Mouse (Mus musculus) T-cell, adult 66 days (primary cell): ENCODE data around the gene Lnp1. TPM values are rescaled to one million over a fixed set of nuclear protein-coding genes. Genes with fewer than 3 reads are reported as not detected.

ENCODE experiments used
- total RNA-seq, 2 experiments: library from RNA; stranded (reverse); gene quantifications; 3 replicates in 1 of 2; 4 replicates in 1 of 2; pipeline ENCODE4 v1.2.4; 2023

Gene Lnp1
- not detected for total RNA-seq

GRCm38 (mm10) chr16:56928023-56928422 is at the start of gene Lnp1:
Lnp1 (minus strand) TSS chr16:56928061.

GRCm38 (mm10) chr16:56885824-56886615 is 41.8 kb downstream of the Lnp1 start, which contains the start of gene Tmem45a:
Tmem45a (minus strand) TSS chr16:56886166.

Other genes with a start within 250 kb of the Lnp1 start
- 10 to 100 TPM; 29.1 to 35.3 TPM for gene Tfg, start 210.6 kb downstream of the Lnp1 start, total RNA-seq
- gene Adgrg7, start 132.2 kb downstream of the Lnp1 start, total RNA-seq: under 1 TPM in 1 of 2 experiments, not detected in 1; 0.20 TPM
- not detected for gene Tmem45a, start 41.9 kb downstream of the Lnp1 start, total RNA-seq
- not detected for gene Tmem45a2, start 143.3 kb upstream of the Lnp1 start, total RNA-seq
- gene Tomm70a, start 193.6 kb upstream of the Lnp1 start, total RNA-seq: 10 to 100 TPM; 29.7 to 33.5 TPM
- gene Nit2, start 239.3 kb upstream of the Lnp1 start, total RNA-seq: 10 to 100 TPM; 27.2 to 30.2 TPM